Mouse (Mus musculus) ES-CJ7 (cell line): ENCODE measurements at regions not wholly inside any gene's neighbourhood (a gene's known extent, or its start where the extent isn't known, plus 50 kb on each side); places are given as distances from the start of the nearest gene placed in this dataset.

Experiments
- DNase-seq: peaks from one replicate; pipeline ENCODE4 v3.0.0; 2011; ENCODE audit warnings: low read depth, low spot score

DNA sequence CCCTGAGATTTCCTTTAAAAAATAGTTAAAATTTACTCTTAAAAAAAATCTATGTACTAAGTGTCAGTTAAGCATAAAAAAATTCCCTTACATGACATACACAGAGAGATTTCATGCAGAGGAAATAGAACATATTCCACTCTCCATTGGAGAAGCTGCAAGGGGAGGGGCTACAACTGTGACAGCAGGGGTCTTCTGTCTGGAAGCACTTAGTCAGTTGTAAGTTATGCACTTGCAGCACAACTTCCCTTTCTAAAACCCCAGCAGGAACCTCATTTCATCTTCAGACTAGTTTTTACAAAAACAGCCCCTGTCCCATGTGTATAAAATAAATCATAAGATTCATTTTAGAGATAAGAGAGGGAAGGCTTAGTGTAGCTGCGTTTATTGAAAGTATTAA is 109.0 kb upstream of the Rpl10l start:
- no peak for DNase-seq

DNA sequence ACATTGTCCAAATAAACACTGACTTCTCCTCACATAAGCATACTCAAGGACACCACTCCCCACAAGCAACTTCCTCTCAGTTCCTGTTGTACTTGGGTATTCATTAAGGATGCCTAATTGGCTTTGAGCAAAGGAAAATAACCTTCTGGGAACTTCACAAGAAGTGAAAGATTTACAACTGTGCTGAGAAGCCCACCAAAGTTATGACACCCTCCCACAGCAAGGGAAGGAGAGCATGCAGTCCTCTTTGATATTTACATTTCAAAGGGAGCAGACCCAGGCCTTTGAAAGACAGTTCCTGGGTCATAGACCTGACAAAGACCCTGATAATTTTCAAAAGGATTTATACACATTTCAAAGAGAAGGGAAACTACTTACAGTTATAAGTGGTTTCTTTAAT is 102.4 kb upstream of the Rpl10l start:
- DNase-seq: peak; percentile 4

DNA sequence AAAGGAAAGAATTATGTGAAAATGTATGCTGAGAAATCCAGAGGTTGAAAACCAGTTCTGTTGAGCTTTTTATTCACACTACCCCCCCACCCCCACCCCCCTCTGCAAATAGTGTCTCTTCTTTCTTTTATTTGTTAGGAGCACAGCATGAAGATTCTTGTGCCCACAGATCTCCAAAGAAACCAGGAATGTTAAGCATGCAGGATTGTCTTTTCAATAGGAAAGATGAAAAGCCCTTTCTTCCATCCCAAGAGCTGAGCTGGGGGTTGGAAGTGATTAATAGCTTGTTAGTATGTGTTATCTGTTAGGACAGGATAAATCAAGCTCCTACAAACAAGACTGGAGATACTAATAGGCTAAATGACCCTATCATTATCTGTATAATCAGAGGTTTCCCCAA is 55.0 kb upstream of the Rpl10l start:
- DNase-seq: no peak
